Mouse (Mus musculus): ENCODE measurements around the gene Runx1.
A peak's percentile ranks its signal among the peaks of the same experiment; 100 is the strongest.

Gene Runx1

GRCm38 (mm10) chr16:92699531-92700397 is 126.2 kb downstream of the Runx1 start:
- no peak for DNase-seq (ENCODE audit: low read depth, low spot score)

DNA sequence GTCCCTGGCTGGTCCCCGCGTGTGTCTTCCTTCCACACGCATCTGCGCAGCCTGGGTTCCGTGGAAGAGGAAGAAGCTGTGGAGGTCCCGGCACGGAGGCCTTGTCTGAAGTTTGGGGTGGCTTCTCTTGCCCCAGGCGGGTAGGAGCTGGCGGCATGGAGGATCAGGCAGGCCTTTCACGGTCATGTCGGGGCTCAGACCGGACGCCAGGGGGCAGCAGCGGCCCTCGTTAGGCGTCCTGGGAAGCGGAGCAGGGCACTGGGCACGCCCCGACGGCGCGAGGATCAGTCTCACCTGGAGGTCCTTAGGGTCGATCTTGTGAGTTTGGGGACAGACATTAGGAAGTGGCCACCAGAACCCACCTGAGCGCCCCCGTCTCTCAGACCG is 127.3 kb downstream of the Runx1 start:
- peak; percentile 74 for DNase-seq (ENCODE audit: low read depth, low spot score)

GRCm38 (mm10) chr16:92697737-92698611 is 128.0 kb downstream of the Runx1 start:
- no peak for DNase-seq (ENCODE audit: low read depth, low spot score)

- peak; percentile 71 for DNase-seq (ENCODE audit: low read depth, low spot score)
These were observed 128.7 kb downstream of the Runx1 start for GRCm38 (mm10) chr16:92697227-92697736.

DNA sequence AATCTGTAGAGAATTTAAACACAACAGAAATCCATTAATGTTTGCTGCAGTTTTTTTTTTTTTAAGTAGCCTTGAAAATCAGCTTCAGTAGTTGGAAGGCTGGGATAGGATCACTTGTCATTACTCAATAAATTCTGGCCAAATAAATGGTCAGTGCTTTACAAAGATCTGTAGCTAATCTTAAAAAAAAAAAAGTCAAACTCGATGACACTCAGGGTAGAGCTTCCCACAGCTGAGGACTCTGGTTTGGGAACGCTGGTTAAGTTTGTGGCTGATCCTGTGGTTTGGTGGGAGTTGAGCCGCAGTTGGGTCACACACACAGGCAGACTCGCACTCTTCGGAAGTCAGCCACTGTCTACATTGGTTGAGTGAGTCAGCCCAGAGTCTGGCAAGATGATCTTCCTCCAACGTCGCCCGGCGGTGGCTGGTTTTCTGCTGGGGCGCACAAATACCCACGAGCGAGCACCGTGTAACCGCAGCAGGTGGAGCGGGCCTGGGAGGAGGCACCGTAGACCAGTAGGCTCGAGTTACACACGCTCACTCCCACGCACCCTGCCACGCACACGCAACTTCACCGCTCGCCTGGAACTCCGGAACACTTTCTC is 129.4 kb downstream of the Runx1 start:
- no peak for DNase-seq (ENCODE audit: low read depth, low spot score)

DNA sequence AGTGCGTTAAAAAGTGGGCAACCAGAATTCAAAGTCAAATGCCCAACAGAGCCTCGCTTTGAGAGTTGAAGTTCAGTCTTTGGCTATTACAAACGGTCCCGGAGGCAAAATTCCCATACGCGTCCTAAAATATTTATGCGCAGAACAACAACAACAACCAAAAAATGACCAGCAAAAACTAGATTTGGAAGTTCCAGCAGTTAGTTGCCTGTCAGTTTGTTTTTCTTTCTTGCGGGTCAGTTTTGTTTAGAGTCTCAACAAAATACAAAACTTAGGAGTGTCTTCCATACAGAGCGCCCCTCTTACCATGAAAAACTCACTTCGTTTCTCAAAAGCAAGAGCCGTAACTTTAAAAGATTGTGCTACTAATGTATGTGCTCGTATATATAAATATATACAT is 130.0 kb downstream of the Runx1 start:
- no peak for DNase-seq (ENCODE audit: low read depth, low spot score)

DNA sequence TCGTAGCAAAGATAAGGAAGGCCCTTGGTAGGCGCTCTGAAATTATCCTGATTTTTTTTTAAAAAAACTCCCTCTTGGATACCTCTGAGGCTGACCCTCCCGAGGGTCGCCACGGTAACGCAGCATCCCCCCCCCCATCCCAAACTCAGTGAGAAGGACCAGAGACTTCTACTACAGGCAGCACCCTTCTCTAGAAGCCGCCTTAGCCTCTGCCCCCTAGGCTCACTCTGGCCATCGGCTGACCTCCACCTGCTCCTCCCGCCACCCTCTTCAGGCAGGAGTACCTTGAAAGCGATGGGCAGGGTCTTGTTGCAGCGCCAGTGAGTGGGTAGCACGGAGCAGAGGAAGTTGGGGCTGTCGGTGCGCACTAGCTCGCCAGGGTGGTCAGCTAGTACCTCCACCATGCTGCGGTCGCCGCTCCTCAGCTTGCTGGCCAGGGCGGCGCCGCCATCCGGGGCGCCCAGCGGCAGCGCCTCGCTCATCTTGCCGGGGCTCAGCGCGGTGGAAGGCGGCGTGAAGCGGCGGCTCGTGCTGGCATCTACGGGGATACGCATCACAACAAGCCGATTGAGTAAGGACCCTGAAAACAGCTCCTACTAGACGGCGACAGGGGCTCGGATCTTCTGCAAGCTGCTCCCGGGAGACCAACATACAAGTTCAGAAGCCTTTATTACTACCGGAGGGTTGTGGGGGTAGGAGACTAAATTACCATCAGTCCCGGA is 130.6 kb downstream of the Runx1 start:
- no peak for DNase-seq (ENCODE audit: low read depth, low spot score)

GRCm38 (mm10) chr16:92694496-92695106 is 131.3 kb downstream of the Runx1 start:
- DNase-seq (ENCODE audit: low read depth, low spot score): no peak

GRCm38 (mm10) chr16:92690759-92691158 is 135.2 kb downstream of the Runx1 start:
- no peak for DNase-seq (ENCODE audit: low read depth, low spot score)

DNA sequence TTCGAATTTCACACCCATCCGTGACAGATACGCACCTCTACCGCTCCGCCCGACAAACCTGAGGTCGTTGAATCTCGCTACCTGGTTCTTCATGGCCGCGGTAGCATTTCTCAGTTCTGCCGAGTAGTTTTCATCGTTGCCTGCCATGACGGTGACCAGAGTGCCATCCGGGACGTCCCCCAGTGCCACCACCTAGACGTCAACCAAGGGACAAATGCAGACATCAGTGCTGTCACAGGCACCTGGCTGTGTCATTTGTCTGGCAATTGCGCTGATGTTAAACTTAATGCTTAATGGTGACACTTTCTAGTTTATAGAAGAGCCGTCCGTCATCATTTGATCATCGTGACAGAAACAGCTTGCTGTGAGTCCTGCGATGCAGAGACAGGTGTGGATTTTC is 137.0 kb downstream of the Runx1 start:
- DNase-seq (ENCODE audit: low read depth, low spot score): no peak

DNA sequence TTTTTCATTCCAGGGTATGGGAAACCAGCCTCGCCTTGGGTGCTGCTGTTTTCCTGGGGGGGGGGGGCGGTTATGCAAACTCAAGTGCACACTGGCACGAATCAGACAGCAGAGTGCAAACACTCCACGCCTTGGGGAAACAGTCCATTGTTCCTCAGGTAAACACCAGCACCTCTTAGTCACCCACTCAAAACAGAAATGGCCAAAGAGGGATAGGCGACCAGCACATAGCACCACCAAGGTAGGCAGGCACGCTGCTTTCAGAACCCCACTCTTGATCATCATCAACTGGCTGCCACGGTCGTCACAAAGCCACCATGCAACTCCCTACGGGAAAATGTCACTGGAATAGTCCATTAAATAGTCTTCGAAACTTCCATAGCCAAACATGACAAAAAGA is 139.0 kb downstream of the Runx1 start:
- DNase-seq (ENCODE audit: low read depth, low spot score): no peak

- DNase-seq (ENCODE audit: low read depth, low spot score): no peak
These were observed 140.1 kb downstream of the Runx1 start for GRCm38 (mm10) chr16:92685766-92686315.

- no peak for DNase-seq (ENCODE audit: low read depth, low spot score)
These were observed 141.3 kb downstream of the Runx1 start for GRCm38 (mm10) chr16:92684423-92685211.

GRCm38 (mm10) chr16:92676630-92677029 is 149.3 kb downstream of the Runx1 start:
- no peak for DNase-seq (ENCODE audit: low read depth, low spot score)

DNA sequence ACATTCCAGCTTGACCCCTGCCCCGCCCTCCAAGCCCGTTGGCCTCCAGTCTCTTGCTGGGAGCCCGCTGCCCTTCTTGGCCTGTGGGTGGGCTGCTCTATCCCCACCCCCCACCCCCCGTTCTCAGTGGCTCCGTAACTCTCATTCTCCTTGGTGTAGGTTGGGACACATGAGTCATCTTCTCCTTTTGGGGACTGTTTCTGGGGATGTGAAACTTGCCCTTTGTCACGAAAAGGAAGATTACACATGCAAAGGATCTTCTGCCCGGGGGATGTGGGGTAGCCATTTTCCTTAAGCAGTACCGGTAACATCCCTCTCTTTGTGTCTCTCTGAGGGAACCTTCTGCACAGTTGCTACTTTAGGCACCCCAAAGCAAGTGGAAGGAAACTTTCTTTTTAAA is 150.3 kb downstream of the Runx1 start:
- no peak for DNase-seq (ENCODE audit: low read depth, low spot score)

DNA sequence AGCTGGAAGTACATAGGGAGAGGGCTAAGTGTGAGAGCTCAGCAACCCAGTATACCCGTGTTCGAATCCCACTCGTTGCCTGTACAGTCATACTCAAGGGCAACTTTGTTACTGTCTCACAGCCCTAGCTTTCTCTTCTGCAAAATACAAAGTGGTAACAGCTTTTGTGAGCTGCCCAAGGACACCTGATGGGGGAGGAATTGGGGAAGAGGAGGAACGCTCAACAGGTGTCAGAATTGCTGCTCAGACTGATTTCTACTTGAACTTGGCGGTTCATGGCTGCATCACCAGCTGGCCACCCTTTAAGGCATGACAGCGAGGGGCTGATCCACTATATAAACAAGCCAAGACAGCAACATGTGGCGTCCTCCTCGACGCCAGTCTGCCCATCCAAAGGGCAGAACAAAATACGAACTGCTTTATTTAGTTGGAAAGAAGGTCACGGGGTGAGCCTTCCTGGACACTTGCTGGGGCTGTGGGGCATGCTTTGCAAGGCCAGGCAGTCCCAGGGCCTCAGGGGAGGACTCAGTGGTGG is 151.0 kb downstream of the Runx1 start:
- no peak for DNase-seq (ENCODE audit: low read depth, low spot score)

DNA sequence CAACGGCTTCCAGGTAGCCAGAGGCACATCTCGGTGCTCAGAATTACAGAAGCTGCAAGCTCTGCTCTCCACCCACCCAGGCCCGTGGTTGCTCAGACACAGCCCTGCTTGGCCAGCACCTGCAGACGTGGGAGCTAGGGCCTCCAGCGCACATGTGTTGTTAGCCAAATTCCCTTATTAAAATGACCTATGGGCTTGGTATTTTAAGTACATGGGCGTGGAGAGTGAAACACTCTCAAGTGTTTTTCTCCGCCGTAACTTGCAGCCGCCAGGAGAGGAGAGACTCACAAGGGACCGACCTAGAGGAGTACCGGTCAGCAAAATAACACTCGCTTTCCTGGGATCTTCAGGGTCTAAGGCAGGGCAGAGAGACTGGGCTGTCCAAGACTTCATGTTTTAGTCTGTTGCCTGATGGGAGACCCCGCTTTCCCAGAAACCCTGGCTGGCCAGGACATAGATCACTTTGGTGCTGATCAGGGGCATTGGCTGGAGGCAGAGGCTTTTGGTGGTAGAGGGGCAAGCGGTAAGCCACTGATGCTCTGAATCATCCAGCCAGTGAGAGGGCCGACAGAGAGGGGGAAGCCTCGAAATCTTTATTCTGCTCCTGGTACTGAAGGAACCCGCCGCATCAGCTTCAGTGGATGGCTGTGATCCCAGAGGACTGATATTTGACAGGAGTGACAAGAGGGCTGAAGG is 151.7 kb downstream of the Runx1 start:
- DNase-seq (ENCODE audit: low read depth, low spot score): no peak

GRCm38 (mm10) chr16:92668807-92669206 is 157.1 kb downstream of the Runx1 start:
- DNase-seq (ENCODE audit: low read depth, low spot score): no peak

DNA sequence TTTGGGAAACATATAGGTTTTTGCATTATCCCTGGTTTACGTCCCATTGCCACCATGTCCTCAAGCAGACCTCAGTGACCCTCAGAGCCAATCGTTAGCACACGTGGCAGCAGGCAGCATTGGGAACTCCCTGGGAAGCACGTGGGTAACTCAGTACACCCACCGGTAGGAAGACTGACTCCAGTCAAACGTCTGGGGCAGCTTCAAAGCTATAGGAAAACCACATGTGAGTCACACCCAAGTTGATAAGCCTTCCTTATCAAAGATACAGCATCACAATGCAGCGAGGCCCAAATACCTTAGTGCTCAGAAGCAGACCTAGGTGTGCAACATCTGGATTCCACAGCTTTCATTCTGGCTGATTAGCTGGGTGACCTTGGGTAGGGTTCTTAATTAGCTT is 164.2 kb downstream of the Runx1 start:
- DNase-seq (ENCODE audit: low read depth, low spot score): no peak
